Mouse (Mus musculus) bone marrow macrophage, adult 2 months (primary cell): ENCODE data around the gene Plekhg1.

ENCODE experiments used
- CTCF ChIP-seq: IDR thresholded peaks from 2 replicates; pipeline ENCODE4 v1.5.1; 2012; ENCODE audit warnings: low read depth, mild to moderate bottlenecking, low read length, moderate library complexity
- POLR2A ChIP-seq: IDR thresholded peaks from 2 replicates; pipeline ENCODE4 v1.6.1; 2012; ENCODE audit warnings: mild to moderate bottlenecking, low read depth, low read length, borderline replicate concordance

DNA sequence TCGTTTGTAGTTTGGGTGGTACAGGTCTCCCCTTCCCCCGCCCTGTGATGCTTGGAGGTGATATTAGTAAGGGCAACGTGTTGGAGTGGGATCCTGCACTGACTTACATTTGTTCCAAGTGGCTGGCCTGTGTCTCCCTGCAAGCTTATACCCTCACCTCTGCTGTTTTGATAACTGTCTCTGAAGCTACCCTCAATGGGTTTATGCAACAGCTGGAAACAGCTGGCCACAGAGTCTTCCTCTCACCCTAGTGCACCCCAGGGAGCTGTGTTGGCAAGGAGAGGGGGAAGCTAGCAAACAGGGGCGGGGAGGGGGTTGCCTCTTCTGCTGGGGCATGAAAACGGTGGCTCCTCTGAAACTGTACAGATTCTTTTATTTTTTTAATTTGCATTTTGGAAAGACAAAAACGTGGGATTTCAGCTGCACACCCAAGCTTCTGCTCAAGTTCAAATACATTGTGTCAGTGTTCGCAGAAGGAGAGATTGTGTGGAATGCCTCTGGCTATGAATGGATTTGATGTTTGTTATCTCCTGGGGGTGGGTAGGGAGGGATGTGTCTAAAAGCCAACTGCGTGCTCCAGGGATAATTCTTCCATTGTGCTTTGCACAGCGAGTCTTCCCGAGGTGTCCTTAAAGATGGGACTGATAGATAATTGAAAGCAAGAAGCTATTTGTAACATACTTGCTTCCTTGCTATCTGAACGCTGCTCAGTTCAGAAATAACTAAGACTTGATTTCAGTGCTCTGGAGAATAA, 119.0 kb downstream of the Plekhg1 start:
- no peak for TF ChIP-seq CTCF
- TF ChIP-seq POLR2A, result no peak
